Comparison of ENCODE assay signal across 8 mouse cellular contexts in genomic region chr4:10872685-10873539, GRCm38 (mm10). TPM values are rescaled to one million over a fixed set of nuclear protein-coding genes. Genes with fewer than 3 reads are reported as not detected.
DNase-seq lines count a peak whose midpoint lies in the region; ATAC-seq and TF ChIP-seq lines count a peak whose summit lies in the region.

No protein-coding gene starts in this region.

- no peak for ATAC-seq in lung, embryonic 14.5 days (ENCODE audit: insufficient read depth)
- ATAC-seq in granulocyte monocyte progenitor cell, adult 5-6 weeks (replicated peaks; ENCODE audit: poor library complexity, severe bottlenecking): peak; percentile 45
- ATAC-seq in liver, embryonic 16.5 days (ENCODE audit: low read depth): no peak

- H3K27ac ChIP-seq in lung, embryonic 14.5 days (ENCODE audit: low read depth): no peak overlapping the region; the same call in 1 of the 2 replicates
- H3K27ac ChIP-seq in liver, embryonic 16.5 days (ENCODE audit: low read length): peak overlapping the region; percentile 97; the same call in 1 of the 2 replicates

- peak; percentile 50 for DNase-seq in lung, embryonic 14.5 days
- no peak for DNase-seq in lung, postnatal 10 days
- peak; percentile 48 for DNase-seq in brain, embryonic 14.5 days (ENCODE audit: low read depth)
- DNase-seq in urinary bladder, postnatal 36 days (ENCODE audit: low spot score in 2 of 2): no peak
- DNase-seq in ovary, postnatal 36 days (ENCODE audit: low spot score): no peak
- no peak for DNase-seq in adrenal gland, postnatal 10 days

- H3K27me3 ChIP-seq in lung, embryonic 14.5 days (ENCODE audit: insufficient read depth, low read length): no peaks in the 10 kb centered on the region
- H3K27me3 ChIP-seq in liver, embryonic 16.5 days (ENCODE audit: control insufficient read depth, insufficient read depth, low read depth, low read length): no peaks in the 10 kb centered on the region

- WGBS in lung, embryonic 14.5 days: 24% methylated on average over 16 of the region's 16 CpGs
- WGBS in liver, embryonic 16.5 days (ENCODE audit: insufficient replicate concordance): 20% methylated on average over 16 of the region's 16 CpGs

- TF ChIP-seq CTCF in lung, embryonic 14.5 days (IDR thresholded peaks at IDR 0.05; ENCODE audit: low read depth): no peak
- no peak for TF ChIP-seq CTCF in brain, embryonic 14.5 days (IDR thresholded peaks at IDR 0.05; ENCODE audit: borderline replicate concordance, extremely low read depth, insufficient read depth, insufficient read length)

- no peaks in the 10 kb centered on the region for H3K9me3 ChIP-seq in lung, embryonic 14.5 days (ENCODE audit: low read depth, low read length)
- H3K9me3 ChIP-seq in liver, embryonic 16.5 days (replicated peaks; ENCODE audit: control insufficient read depth, low read length): no peaks in the 10 kb centered on the region

- peak overlapping the region; percentile 75 for H3K4me2 ChIP-seq in lung, embryonic 14.5 days
- peak overlapping the region; percentile 70 for H3K4me2 ChIP-seq in liver, embryonic 16.5 days (ENCODE audit: low read depth, low read length)

- peaks cover 5% of the 10 kb centered on the region; the same call in 1 of the 2 replicates for H3K4me1 ChIP-seq in lung, embryonic 14.5 days (ENCODE audit: insufficient read depth)
- peaks cover 9% of the 10 kb centered on the region for H3K4me1 ChIP-seq in liver, embryonic 16.5 days (ENCODE audit: control insufficient read depth, low read depth, low read length)

- H3K36me3 ChIP-seq in lung, embryonic 14.5 days (ENCODE audit: insufficient read depth): no peaks in the 10 kb centered on the region
- H3K36me3 ChIP-seq in liver, embryonic 16.5 days (ENCODE audit: control insufficient read depth, insufficient read depth): no peaks in the 10 kb centered on the region

- no peak for TF ChIP-seq POLR2A in brain, embryonic 14.5 days (IDR thresholded peaks at IDR 0.05; ENCODE audit: borderline replicate concordance, extremely low read depth, insufficient read depth, insufficient read length, poor library complexity, severe bottlenecking)

- peak overlapping the region; percentile 73 for H3K4me3 ChIP-seq in lung, embryonic 14.5 days (ENCODE audit: low read depth, low read length)
- H3K4me3 ChIP-seq in liver, embryonic 16.5 days (ENCODE audit: low read depth, low read length): peak overlapping the region; percentile 97

- peak overlapping the region; percentile 85 for H3K9ac ChIP-seq in lung, embryonic 14.5 days
- H3K9ac ChIP-seq in liver, embryonic 16.5 days (ENCODE audit: low read depth, low read length): peak overlapping the region; percentile 94

RNA-seq across cellular contexts. Expression of gene 2610301B20Rik, which starts 1.4 kb away (rescaled TPM):
- 27.9 and 29.3 TPM in 2 replicates for polyA plus RNA-seq in lung, embryonic 14.5 days (2014; fragmentation: Nextera tagmentation; extraction: Ambion mirVana)
- polyA plus RNA-seq in brain, embryonic 14.5 days (2012; rRNA removed): 32.7 and 36.8 TPM in 2 replicates
- 15.1 and 17.2 TPM in 2 replicates for total RNA-seq in granulocyte monocyte progenitor cell, adult 5-6 weeks (2014; fragmentation: Nextera tagmentation)
- 14.7 and 16.5 TPM in 2 replicates for total RNA-seq in granulocyte monocyte progenitor cell, adult 5-6 weeks (2017)
- polyA plus RNA-seq in liver, embryonic 16.5 days (2015; fragmentation: Nextera tagmentation; extraction: Ambion mirVana): 7.9 and 8.3 TPM in 2 replicates
- total RNA-seq in adrenal gland, postnatal 10 days (2021): 10 to 100 TPM; 15.2 to 16.6 TPM

Comparison
In these comparisons a context has a peak if more than half of its experiments do, and no peak if none do; other contexts are left out.
1. DNase-seq: peak in lung, embryonic 14.5 days (single experiment) and brain, embryonic 14.5 days (single experiment); none in lung, postnatal 10 days (single experiment), urinary bladder, postnatal 36 days (0 of 2), ovary, postnatal 36 days (single experiment) and adrenal gland, postnatal 10 days (single experiment).